Mouse (Mus musculus): ENCODE data around the gene Tmem203. TPM values are rescaled to one million over a fixed set of nuclear protein-coding genes. Genes with fewer than 3 reads are reported as not detected.

Tmem203 gene
- polyA plus RNA-seq, 1 experiment from 2014 or later, result 16.3 TPM

DNA sequence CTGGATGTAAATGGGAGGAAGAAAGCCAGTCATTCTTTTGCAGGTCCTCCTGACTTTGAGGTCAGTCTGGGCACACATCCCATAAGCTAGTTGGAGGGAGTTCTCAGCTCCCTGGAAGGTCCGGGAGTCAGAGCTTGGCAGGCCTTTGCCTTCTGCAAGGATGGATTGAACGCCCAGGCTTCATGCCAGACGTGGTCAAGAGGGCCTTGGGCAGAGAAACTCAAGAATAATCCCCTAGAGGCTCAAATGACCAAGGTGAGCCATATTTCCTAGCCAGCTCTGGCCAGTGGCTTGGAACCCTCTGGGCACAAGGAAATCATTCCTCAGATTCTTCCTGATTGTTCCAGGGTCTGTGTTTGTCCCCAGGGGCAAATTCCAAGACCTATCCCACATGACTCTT is 9.6 kb downstream of the Tmem203 start:
- H3K36me3 ChIP-seq (ENCODE audit: control insufficient read depth, insufficient read depth, low read length), result peaks cover 19% of the 10 kb centered on the region
- H3K9ac ChIP-seq (ENCODE audit: low read length), result no peak overlapping the region
- 72% methylated on average over 3 of the region's 3 CpGs for WGBS
- H3K27me3 ChIP-seq (ENCODE audit: control insufficient read depth, insufficient read depth, low read length), result peaks cover 8% of the 10 kb centered on the region
- no peak for ATAC-seq (ENCODE audit: insufficient number of reproducible peaks, insufficient read depth, low FRiP score, low read depth)
- no peak overlapping the region for H3K4me2 ChIP-seq (ENCODE audit: low read length)
- no peak overlapping the region for H3K27ac ChIP-seq (replicated peaks in 1 of 2; ENCODE audit: control insufficient read depth in 1 of 2, insufficient read depth in 1 of 2, low read depth in 2 of 2, low read length in 2 of 2)
- no peaks in the 10 kb centered on the region for H3K9me3 ChIP-seq (ENCODE audit: control insufficient read depth, low read length)
- H3K4me3 ChIP-seq (ENCODE audit: control insufficient read depth in 1 of 2, insufficient read depth in 1 of 2, low read depth in 1 of 2, low read length in 2 of 2), result no peak overlapping the region
- peaks cover 26 to 33% of the 10 kb centered on the region in 2 experiments for H3K4me1 ChIP-seq (ENCODE audit: control insufficient read depth in 2 of 2, insufficient read depth in 2 of 2, low read length in 2 of 2)

DNA sequence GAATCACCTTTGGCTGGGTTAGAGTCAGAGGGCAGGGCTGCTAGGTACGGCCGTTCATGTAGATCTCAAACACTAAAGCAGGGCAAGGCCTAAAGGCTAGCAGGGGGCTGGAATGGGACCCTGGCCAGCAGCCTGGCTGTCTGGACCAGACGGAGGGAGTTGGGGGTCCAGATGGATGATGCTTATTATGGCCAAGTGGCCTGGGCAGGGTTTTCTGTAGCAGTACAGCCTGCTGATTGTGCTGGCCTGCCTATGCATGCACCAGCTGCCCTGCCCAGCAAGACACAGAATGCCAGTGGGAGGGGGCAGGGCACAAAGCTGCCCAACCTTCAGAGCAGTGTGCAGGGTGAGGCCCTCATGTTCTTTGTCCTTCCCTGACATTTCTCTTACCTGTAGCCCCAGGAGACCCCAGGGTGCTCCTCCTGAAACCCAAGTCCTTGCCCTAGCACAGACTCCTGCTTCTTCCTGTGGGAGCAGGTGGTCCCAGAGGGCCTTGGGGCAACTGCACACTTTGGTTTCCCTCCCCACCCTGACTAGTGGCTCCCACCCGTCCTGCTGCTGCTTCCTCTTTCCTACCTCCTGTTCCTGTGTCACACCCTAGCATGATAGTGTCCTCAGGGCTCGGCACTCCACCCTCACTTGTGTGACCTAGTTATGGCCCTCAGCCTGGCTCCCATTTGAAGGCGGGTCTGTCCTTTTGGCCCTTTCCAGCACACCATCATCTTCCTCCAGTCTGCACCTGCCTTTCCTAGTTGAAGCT is 10.8 kb downstream of the Tmem203 start:
- peak overlapping the region; percentile 31 for H3K4me2 ChIP-seq (ENCODE audit: low read length)
- peaks cover 27 to 39% of the 10 kb centered on the region in 2 experiments for H3K4me1 ChIP-seq (ENCODE audit: control insufficient read depth in 2 of 2, insufficient read depth in 2 of 2, low read length in 2 of 2)
- peaks cover 8% of the 10 kb centered on the region for H3K27me3 ChIP-seq (ENCODE audit: control insufficient read depth, insufficient read depth, low read length)
- no peak overlapping the region for H3K27ac ChIP-seq (replicated peaks in 1 of 2; ENCODE audit: control insufficient read depth in 1 of 2, insufficient read depth in 1 of 2, low read depth in 2 of 2, low read length in 2 of 2)
- WGBS, result 50% methylated on average over 6 of the region's 6 CpGs
- peak overlapping the region; percentile 2 for H3K9ac ChIP-seq (ENCODE audit: low read length)
- no peak for ATAC-seq (ENCODE audit: insufficient number of reproducible peaks, insufficient read depth, low FRiP score, low read depth)
- peaks cover 30% of the 10 kb centered on the region for H3K36me3 ChIP-seq (ENCODE audit: control insufficient read depth, insufficient read depth, low read length)
- H3K4me3 ChIP-seq (ENCODE audit: control insufficient read depth in 1 of 2, insufficient read depth in 1 of 2, low read depth in 1 of 2, low read length in 2 of 2), result no peak overlapping the region
- no peaks in the 10 kb centered on the region for H3K9me3 ChIP-seq (ENCODE audit: control insufficient read depth, low read length)

DNA sequence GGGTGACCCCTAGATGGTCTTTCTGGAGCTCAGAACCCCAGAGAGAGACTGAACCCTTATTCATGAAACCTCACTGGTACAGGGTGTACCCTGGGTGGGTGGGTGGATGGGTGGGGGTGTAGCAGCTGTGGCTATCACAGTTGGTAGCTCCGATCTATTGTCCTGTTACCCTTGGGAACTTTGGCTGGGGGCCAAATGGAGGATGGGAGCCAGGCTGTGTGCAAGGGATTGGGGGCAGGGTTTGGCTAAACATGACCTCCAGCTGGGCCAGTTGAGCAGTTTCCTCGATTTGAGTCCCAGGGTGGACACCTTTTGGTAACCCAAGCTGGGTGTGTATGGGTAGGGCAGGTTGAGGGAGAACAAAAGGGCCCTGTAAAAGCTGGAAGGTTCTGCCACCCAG is 11.5 kb downstream of the Tmem203 start:
- ATAC-seq (ENCODE audit: insufficient number of reproducible peaks, insufficient read depth, low FRiP score, low read depth), result no peak
- H3K4me1 ChIP-seq (ENCODE audit: control insufficient read depth in 2 of 2, insufficient read depth in 2 of 2, low read length in 2 of 2), result peaks cover 30 to 44% of the 10 kb centered on the region in 2 experiments
- no peaks in the 10 kb centered on the region for H3K9me3 ChIP-seq (ENCODE audit: control insufficient read depth, low read length)
- WGBS, result 17% methylated on average over 2 of the region's 2 CpGs
- peaks cover 8% of the 10 kb centered on the region for H3K27me3 ChIP-seq (ENCODE audit: control insufficient read depth, insufficient read depth, low read length)
- 0 out of 2 replicates have a peak overlapping the region, but pooled peaks have one; percentile 31 for H3K4me2 ChIP-seq (ENCODE audit: low read length)
- no peak overlapping the region for H3K4me3 ChIP-seq (ENCODE audit: control insufficient read depth in 1 of 2, insufficient read depth in 1 of 2, low read depth in 1 of 2, low read length in 2 of 2)
- no peak overlapping the region for H3K27ac ChIP-seq (replicated peaks in 1 of 2; ENCODE audit: control insufficient read depth in 1 of 2, insufficient read depth in 1 of 2, low read depth in 2 of 2, low read length in 2 of 2)
- H3K36me3 ChIP-seq (ENCODE audit: control insufficient read depth, insufficient read depth, low read length), result peaks cover 30% of the 10 kb centered on the region
- 0 out of 2 replicates have a peak overlapping the region, but pooled peaks have one; percentile 2 for H3K9ac ChIP-seq (ENCODE audit: low read length)

DNA sequence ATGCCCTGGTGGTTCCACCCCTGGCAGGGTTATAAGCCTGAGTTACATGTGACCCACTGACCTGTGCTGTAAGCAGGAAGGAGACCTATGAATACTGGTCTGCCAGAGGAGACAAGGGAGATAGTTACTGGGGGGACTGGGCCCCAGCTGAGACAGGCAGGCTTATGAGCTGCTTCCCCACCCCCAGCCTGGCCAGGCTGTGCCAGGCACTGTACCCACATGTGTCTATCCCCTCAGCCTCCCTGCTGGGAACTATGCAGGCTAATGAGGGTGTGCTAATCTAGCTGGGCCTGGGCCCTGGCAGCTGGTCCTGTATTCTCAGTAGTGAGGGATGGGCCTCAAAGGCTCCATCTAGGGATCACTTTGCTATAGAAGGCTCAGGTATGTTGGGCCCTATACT is 12.0 kb downstream of the Tmem203 start:
- H3K36me3 ChIP-seq (ENCODE audit: control insufficient read depth, insufficient read depth, low read length), result peaks cover 30% of the 10 kb centered on the region
- no peak overlapping the region for H3K4me2 ChIP-seq (ENCODE audit: low read length)
- no peaks in the 10 kb centered on the region for H3K9me3 ChIP-seq (ENCODE audit: control insufficient read depth, low read length)
- H3K4me1 ChIP-seq (ENCODE audit: control insufficient read depth in 2 of 2, insufficient read depth in 2 of 2, low read length in 2 of 2), result peaks cover 30 to 41% of the 10 kb centered on the region in 2 experiments
- no peak for ATAC-seq (ENCODE audit: insufficient number of reproducible peaks, insufficient read depth, low FRiP score, low read depth)
- no peak overlapping the region for H3K4me3 ChIP-seq (ENCODE audit: control insufficient read depth in 1 of 2, insufficient read depth in 1 of 2, low read depth in 1 of 2, low read length in 2 of 2)
- no peak overlapping the region for H3K9ac ChIP-seq (ENCODE audit: low read length)
- H3K27ac ChIP-seq (replicated peaks in 1 of 2; ENCODE audit: control insufficient read depth in 1 of 2, insufficient read depth in 1 of 2, low read depth in 2 of 2, low read length in 2 of 2), result no peak overlapping the region
- H3K27me3 ChIP-seq (ENCODE audit: control insufficient read depth, insufficient read depth, low read length), result peaks cover 8% of the 10 kb centered on the region

DNA sequence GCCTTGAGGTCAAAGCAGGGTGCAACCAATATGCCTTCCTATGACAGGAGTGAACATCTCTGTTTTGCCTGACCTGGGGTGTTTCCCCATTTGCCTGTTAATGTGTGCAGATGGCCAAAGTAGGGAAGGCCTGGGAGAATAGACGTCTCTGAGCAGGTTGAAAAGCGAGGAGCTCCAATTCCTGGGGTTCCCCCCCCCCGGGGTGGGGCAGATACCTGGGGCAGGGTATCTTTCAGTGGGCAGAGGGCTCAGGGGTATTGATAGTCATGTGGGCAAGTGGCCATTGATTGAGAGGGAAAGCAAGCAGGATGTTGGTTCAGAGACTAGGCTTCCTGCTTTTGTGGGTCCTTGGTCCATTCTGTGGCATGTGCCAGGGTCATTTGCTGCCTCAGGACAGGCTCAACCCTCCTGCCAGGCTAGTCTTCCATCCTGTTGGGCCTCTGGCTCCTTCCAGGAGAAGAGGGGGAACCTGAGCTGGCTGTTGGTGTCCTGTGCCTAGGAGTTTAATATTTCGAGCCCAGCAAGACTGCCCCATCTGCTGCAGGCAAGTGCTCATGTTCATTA is 12.6 kb downstream of the Tmem203 start:
- peaks cover 30 to 41% of the 10 kb centered on the region in 2 experiments for H3K4me1 ChIP-seq (ENCODE audit: control insufficient read depth in 2 of 2, insufficient read depth in 2 of 2, low read length in 2 of 2)
- no peak for ATAC-seq (ENCODE audit: insufficient number of reproducible peaks, insufficient read depth, low FRiP score, low read depth)
- peaks cover 8% of the 10 kb centered on the region for H3K27me3 ChIP-seq (ENCODE audit: control insufficient read depth, insufficient read depth, low read length)
- H3K4me3 ChIP-seq (ENCODE audit: control insufficient read depth in 1 of 2, insufficient read depth in 1 of 2, low read depth in 1 of 2, low read length in 2 of 2), result no peak overlapping the region
- no peak overlapping the region for H3K4me2 ChIP-seq (ENCODE audit: low read length)
- H3K27ac ChIP-seq (replicated peaks in 1 of 2; ENCODE audit: control insufficient read depth in 1 of 2, insufficient read depth in 1 of 2, low read depth in 2 of 2, low read length in 2 of 2), result no peak overlapping the region
- no peak overlapping the region for H3K9ac ChIP-seq (ENCODE audit: low read length)
- WGBS, result 67% methylated on average over 4 of the region's 4 CpGs
- H3K36me3 ChIP-seq (ENCODE audit: control insufficient read depth, insufficient read depth, low read length), result peaks cover 30% of the 10 kb centered on the region
- no peaks in the 10 kb centered on the region for H3K9me3 ChIP-seq (ENCODE audit: control insufficient read depth, low read length)

DNA sequence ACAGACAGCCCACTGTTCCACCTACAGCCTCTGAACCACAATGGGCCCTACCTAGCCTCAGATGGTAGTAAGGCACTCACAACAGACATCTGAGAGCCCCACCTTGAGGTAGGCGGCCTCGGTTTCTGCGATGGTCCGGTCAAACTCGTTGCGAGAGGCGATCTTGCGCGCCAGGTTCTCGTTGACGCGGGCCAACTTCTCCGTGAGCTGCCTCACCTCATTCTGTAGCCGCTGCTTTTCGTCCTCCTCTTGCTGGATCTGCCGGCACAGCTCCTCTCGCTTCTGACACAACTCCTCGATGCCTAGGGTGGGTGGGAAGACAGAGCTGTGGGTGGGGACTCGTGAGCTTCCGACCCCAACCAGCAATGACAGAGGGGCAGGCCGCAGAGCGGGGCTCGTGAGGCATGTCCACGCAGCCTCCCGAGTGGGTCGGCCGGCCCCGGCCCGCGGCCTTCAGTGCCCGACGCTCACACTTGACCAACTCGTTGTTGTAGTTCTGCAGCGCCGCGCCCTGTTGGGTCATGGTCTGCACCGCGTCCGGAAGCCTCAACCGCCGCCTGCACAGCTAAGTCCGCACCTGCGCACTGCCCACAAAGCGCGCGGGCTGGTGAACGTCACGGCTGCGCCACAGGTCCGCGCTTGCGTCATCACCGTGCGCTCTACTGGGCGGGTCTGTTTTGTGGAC is 16.7 kb downstream of the Tmem203 start, which contains the start of the genes Ssna1 and Anapc2:
Gene Ssna1, minus strand, starts transcription at position 612 of the 685 bp plus-strand sequence.
Gene Anapc2, plus strand, starts transcription at position 652 of the 685 bp plus-strand sequence.
- Histone ChIP-seq H3K4me3 (ENCODE audit: control insufficient read depth in 1 of 2, insufficient read depth in 1 of 2, low read depth in 1 of 2, low read length in 2 of 2) (peak within 1 kb of the TSS; percentile 75 to 87), H3K27ac (replicated peaks in 1 of 2; ENCODE audit: control insufficient read depth in 1 of 2, insufficient read depth in 1 of 2, low read depth in 2 of 2, low read length in 2 of 2) (peak within 1 kb of the TSS; percentile 66 to 84), H3K4me2 (ENCODE audit: low read length) (peak within 1 kb of the TSS; percentile 92), H3K9me3 (ENCODE audit: control insufficient read depth, low read length) (no peaks in the 10 kb centered on the region), H3K4me1 (ENCODE audit: control insufficient read depth in 2 of 2, insufficient read depth in 2 of 2, low read length in 2 of 2) (peaks cover 16 to 26% of the 10 kb centered on the region in 2 experiments), H3K9ac (ENCODE audit: low read length) (peak within 1 kb of the TSS; percentile 91), H3K27me3 (ENCODE audit: control insufficient read depth, insufficient read depth, low read length) (no peaks in the 10 kb centered on the region), H3K36me3 (ENCODE audit: control insufficient read depth, insufficient read depth, low read length) (peaks cover 69% of the 10 kb centered on the region)
- under 1% methylated on average over 55 of the region's 55 CpGs for WGBS
- peak; percentile 91 for ATAC-seq (ENCODE audit: insufficient number of reproducible peaks, insufficient read depth, low FRiP score, low read depth)

DNA sequence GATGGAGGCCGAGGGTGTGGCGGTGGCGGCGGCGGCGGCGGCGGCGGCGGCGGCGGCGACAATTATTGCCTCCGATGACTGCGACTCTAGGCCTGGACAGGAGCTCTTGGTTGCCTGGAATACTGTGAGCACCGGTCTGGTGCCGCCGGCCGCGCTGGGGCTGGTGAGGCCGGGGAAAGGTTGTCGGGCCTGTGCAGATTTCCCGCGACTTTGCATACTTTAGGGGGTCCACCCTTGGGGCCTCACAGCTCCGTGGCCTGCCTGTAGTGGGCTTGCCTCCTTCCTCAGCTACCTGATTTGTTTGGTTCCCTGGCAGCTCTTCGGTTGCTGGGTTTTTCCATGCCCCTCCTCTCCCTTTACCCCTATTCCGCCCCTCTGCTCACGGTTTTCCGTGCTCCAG is 17.3 kb downstream of the Tmem203 start:
- peak overlapping the region; percentile 91 for H3K9ac ChIP-seq (ENCODE audit: low read length)
- no peaks in the 10 kb centered on the region for H3K9me3 ChIP-seq (ENCODE audit: control insufficient read depth, low read length)
- peak overlapping the region in 1 of 2 experiments; percentile 84; a peak in 3 of 4 replicates for H3K27ac ChIP-seq (replicated peaks in 1 of 2; ENCODE audit: control insufficient read depth in 1 of 2, insufficient read depth in 1 of 2, low read depth in 2 of 2, low read length in 2 of 2)
- no peaks in the 10 kb centered on the region for H3K27me3 ChIP-seq (ENCODE audit: control insufficient read depth, insufficient read depth, low read length)
- WGBS, result under 1% methylated on average over 29 of the region's 29 CpGs
- H3K4me3 ChIP-seq (ENCODE audit: control insufficient read depth in 1 of 2, insufficient read depth in 1 of 2, low read depth in 1 of 2, low read length in 2 of 2), result peak overlapping the region; percentile 75 to 87
- ATAC-seq (ENCODE audit: insufficient number of reproducible peaks, insufficient read depth, low FRiP score, low read depth), result peak; percentile 17; the same call in 1 of the 2 replicates
- H3K36me3 ChIP-seq (ENCODE audit: control insufficient read depth, insufficient read depth, low read length), result peaks cover 74% of the 10 kb centered on the region
- H3K4me2 ChIP-seq (ENCODE audit: low read length), result peak overlapping the region; percentile 92
- peaks cover 12 to 22% of the 10 kb centered on the region in 2 experiments for H3K4me1 ChIP-seq (ENCODE audit: control insufficient read depth in 2 of 2, insufficient read depth in 2 of 2, low read length in 2 of 2)

Data from heart, embryonic 14.5 days (tissue).